Mouse (Mus musculus): Measurements from ENCODE around the gene Dnaic1. TPM values are rescaled to one million over a fixed set of nuclear protein-coding genes. Genes with fewer than 3 reads are reported as not detected.

The Dnaic1 gene
- polyA plus RNA-seq, 1 experiment = 7.3 TPM

DNA sequence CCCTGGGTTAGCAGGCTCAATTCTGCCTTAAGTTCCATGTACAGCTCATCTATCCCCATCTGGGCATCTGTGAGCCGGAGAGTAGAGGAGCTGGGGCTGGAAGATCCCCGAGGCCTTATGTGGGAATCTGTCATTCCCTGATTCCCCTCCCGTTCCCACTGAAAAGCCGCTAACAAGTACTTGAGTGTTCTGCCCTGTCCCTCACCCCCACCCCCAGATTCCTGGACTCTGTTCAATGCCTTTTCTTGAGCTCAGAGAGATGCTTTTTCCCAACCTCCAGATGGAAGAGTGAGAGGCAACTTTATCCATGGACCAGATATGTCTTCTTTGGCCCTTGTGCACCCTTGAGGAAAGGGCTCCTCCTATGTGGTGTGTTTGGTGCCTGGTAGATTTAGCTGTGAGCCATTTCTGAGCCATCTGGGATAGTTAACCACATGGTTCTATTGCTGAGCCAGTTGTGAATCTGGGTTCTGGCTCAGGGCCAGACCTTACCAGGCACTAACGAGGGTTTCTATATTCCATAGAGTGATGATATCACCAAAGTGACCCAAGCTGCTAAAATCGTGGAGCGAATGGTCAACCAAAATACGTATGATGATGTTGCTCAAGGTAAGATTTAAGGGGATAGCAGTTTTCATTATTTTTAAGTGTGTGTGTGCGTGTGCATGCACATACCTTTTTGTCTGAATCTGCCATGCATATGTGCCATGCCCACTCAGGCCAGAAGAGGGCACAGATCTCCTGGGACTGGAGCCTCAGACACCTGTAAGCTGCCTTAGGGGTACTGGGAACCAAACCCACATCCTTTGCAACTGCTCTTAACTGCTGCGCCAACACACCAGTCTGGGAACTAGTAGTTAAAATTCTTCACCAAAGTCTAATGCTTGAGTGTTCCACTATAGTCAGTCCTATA is 40.4 kb downstream of the Dnaic1 start:
- TF ChIP-seq CTCF (IDR thresholded peaks at IDR 0.05; ENCODE audit: low read depth, low read length) (peak; percentile 40), EP300 (IDR thresholded peaks at IDR 0.05; ENCODE audit: insufficient read depth, low read depth, low read length) (no peak), POLR2A (IDR thresholded peaks at IDR 0.05; ENCODE audit: insufficient read depth, low read length) (no peak)
- Histone ChIP-seq H3K9me3 (replicated peaks; ENCODE audit: control insufficient read depth, insufficient read depth, low read length, poor library complexity, severe bottlenecking) (no peaks in the 10 kb centered on the region), H3K36me3 (ENCODE audit: control insufficient read depth, insufficient read depth, low read length, poor library complexity, severe bottlenecking) (no peaks in the 10 kb centered on the region), H3K27me3 (ENCODE audit: control insufficient read depth, insufficient read depth, low read length, poor library complexity, severe bottlenecking) (no peaks in the 10 kb centered on the region), H3K9ac (ENCODE audit: low read depth, poor library complexity, severe bottlenecking) (no peak overlapping the region), H3K27ac (ENCODE audit: insufficient read depth, low read length) (no peak overlapping the region), H3K4me3 (ENCODE audit: low read depth, low read length) (no peak overlapping the region), H3K4me1 (ENCODE audit: control insufficient read depth, insufficient read depth, low read length) (no peaks in the 10 kb centered on the region)

DNA sequence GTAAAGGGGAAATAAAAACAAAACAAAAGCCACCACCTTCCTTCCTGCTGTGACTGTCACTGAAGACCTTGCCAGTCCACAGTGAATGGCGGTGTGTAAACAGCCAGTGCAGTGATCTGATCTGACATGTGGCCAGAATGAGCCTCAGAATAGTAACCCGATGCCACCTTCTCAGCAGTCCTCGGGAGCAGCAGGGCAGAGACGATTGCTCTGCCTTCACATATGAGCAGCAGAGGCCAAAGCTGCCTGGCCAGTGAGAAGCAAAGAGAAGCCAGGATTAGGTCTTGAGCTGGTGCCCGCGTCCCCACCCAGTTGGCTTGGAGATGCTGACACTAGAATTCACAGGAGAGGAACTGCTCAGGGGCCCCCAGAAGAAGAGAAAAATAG is 41.0 kb downstream of the Dnaic1 start:
- TF ChIP-seq POLR2A (IDR thresholded peaks at IDR 0.05; ENCODE audit: insufficient read depth, low read length) (no peak), EP300 (IDR thresholded peaks at IDR 0.05; ENCODE audit: insufficient read depth, low read depth, low read length) (no peak), CTCF (IDR thresholded peaks at IDR 0.05; ENCODE audit: low read depth, low read length) (no peak)
- Histone ChIP-seq H3K27me3 (ENCODE audit: control insufficient read depth, insufficient read depth, low read length, poor library complexity, severe bottlenecking) (no peaks in the 10 kb centered on the region), H3K4me1 (ENCODE audit: control insufficient read depth, insufficient read depth, low read length) (no peaks in the 10 kb centered on the region), H3K9me3 (replicated peaks; ENCODE audit: control insufficient read depth, insufficient read depth, low read length, poor library complexity, severe bottlenecking) (no peaks in the 10 kb centered on the region), H3K4me3 (ENCODE audit: low read depth, low read length) (no peak overlapping the region), H3K9ac (ENCODE audit: low read depth, poor library complexity, severe bottlenecking) (no peak overlapping the region), H3K27ac (ENCODE audit: insufficient read depth, low read length) (no peak overlapping the region), H3K36me3 (ENCODE audit: control insufficient read depth, insufficient read depth, low read length, poor library complexity, severe bottlenecking) (no peaks in the 10 kb centered on the region)

DNA sequence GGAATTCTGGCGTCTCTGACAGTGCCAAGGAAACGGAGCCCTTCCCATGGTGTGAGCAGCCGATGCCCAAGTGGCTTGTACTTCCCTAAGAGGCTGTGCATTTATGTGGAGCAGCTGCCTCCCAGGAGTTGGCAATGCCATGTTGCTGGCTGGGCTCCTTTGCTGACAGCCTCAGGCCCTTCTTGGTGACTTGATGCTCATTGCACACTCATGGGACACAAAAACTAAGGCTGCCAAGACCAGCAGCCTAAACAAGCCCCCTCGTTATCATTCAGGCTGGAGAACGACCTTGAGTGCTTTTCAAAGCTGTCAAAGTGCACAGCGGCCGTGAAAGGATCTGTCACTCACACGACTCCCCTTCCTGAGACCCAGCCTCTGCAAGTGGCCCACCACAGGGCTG is 42.6 kb downstream of the Dnaic1 start:
- H3K4me1 ChIP-seq (ENCODE audit: control insufficient read depth, insufficient read depth, low read length) = no peaks in the 10 kb centered on the region
- no peak overlapping the region for H3K4me3 ChIP-seq (ENCODE audit: low read depth, low read length)
- no peaks in the 10 kb centered on the region for H3K9me3 ChIP-seq (replicated peaks; ENCODE audit: control insufficient read depth, insufficient read depth, low read length, poor library complexity, severe bottlenecking)
- H3K36me3 ChIP-seq (ENCODE audit: control insufficient read depth, insufficient read depth, low read length, poor library complexity, severe bottlenecking) = no peaks in the 10 kb centered on the region
- no peak overlapping the region for H3K9ac ChIP-seq (ENCODE audit: low read depth, poor library complexity, severe bottlenecking)
- no peaks in the 10 kb centered on the region for H3K27me3 ChIP-seq (ENCODE audit: control insufficient read depth, insufficient read depth, low read length, poor library complexity, severe bottlenecking)
- TF ChIP-seq EP300 (IDR thresholded peaks at IDR 0.05; ENCODE audit: insufficient read depth, low read depth, low read length) (no peak), CTCF (IDR thresholded peaks at IDR 0.05; ENCODE audit: low read depth, low read length) (no peak), POLR2A (IDR thresholded peaks at IDR 0.05; ENCODE audit: insufficient read depth, low read length) (no peak)
- no peak overlapping the region for H3K27ac ChIP-seq (ENCODE audit: insufficient read depth, low read length)

DNA sequence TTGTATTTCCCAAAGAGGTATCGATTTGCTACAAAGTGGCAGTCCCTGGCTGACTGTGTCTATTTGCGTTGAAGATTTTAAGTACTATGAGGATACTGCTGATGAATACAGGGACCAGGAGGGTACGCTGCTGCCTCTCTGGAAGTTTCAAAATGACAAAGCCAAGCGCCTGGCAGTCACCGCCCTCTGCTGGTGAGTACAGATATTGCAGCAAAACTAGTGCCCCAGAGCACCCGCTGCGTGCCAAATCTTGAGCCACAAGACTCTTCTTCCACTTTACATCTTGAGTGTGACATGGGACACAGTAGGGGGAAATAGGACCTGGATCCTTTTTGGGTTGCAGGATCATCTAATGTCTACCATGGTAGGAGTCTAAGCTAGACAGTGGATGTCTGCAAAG is 44.6 kb downstream of the Dnaic1 start:
- Histone ChIP-seq H3K9me3 (replicated peaks; ENCODE audit: control insufficient read depth, insufficient read depth, low read length, poor library complexity, severe bottlenecking) (no peaks in the 10 kb centered on the region), H3K4me1 (ENCODE audit: control insufficient read depth, insufficient read depth, low read length) (no peaks in the 10 kb centered on the region), H3K27ac (ENCODE audit: insufficient read depth, low read length) (no peak overlapping the region), H3K27me3 (ENCODE audit: control insufficient read depth, insufficient read depth, low read length, poor library complexity, severe bottlenecking) (no peaks in the 10 kb centered on the region), H3K4me3 (ENCODE audit: low read depth, low read length) (no peak overlapping the region), H3K9ac (ENCODE audit: low read depth, poor library complexity, severe bottlenecking) (no peak overlapping the region), H3K36me3 (ENCODE audit: control insufficient read depth, insufficient read depth, low read length, poor library complexity, severe bottlenecking) (no peaks in the 10 kb centered on the region)
- TF ChIP-seq EP300 (IDR thresholded peaks at IDR 0.05; ENCODE audit: insufficient read depth, low read depth, low read length) (no peak), CTCF (IDR thresholded peaks at IDR 0.05; ENCODE audit: low read depth, low read length) (peak; percentile 95)

DNA sequence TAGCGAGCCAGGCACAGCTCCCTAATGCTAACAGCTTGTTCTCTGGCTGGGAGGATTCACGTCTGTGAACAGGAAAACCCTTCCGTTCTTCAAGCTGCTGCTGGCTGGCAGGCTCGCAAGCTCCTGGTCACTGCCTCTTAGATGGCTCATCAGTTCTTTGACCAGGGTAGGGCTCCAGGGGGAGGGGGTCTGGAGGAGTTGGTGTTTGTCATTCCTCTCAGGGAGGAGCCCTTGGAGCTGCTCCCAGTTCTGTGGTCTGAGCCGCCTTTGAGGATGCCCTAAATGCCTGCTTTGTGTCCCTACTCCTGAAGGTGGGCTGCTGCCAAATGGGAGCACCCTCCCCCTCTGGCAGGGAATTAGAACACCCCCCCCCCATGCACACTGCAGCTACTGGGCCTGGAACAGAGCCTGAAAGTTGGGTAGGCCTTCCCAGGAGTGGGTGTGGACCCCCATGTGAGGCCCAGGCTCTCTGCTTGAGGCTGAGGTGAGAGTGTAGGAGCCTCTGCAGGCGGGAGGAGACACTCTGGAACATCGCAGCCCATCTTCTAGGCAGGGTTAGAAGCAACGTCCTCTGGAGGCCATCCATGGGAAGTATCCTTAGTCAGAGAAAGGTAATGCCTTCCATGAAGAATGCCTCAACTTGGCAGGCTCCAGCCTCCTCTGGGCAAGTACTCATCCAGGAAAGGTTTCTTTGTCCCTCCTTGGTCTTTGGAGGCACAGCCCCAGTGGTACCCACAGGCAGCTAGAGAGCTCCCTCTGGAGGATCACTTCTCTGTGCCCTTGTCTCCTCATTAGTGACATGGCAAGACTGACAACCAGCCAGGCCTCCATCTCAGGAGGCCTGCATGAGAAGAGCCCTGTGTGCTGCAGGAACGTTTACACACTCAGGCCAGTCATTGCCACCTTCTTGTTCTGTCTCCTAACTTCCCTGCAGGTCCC is 46.4 kb downstream of the Dnaic1 start:
- no peak overlapping the region for H3K27ac ChIP-seq (ENCODE audit: insufficient read depth, low read length)
- H3K27me3 ChIP-seq (ENCODE audit: control insufficient read depth, insufficient read depth, low read length, poor library complexity, severe bottlenecking) = no peaks in the 10 kb centered on the region
- no peaks in the 10 kb centered on the region for H3K9me3 ChIP-seq (replicated peaks; ENCODE audit: control insufficient read depth, insufficient read depth, low read length, poor library complexity, severe bottlenecking)
- no peaks in the 10 kb centered on the region for H3K36me3 ChIP-seq (ENCODE audit: control insufficient read depth, insufficient read depth, low read length, poor library complexity, severe bottlenecking)
- no peak overlapping the region for H3K9ac ChIP-seq (ENCODE audit: low read depth, poor library complexity, severe bottlenecking)
- no peak overlapping the region for H3K4me3 ChIP-seq (ENCODE audit: low read depth, low read length)
- TF ChIP-seq EP300 (IDR thresholded peaks at IDR 0.05; ENCODE audit: insufficient read depth, low read depth, low read length) (no peak), POLR2A (IDR thresholded peaks at IDR 0.05; ENCODE audit: insufficient read depth, low read length) (no peak), CTCF (IDR thresholded peaks at IDR 0.05; ENCODE audit: low read depth, low read length) (peak; percentile 14)
- H3K4me1 ChIP-seq (ENCODE audit: control insufficient read depth, insufficient read depth, low read length) = no peaks in the 10 kb centered on the region

All from ES-Bruce4 (cell line).